Mouse (Mus musculus): ENCODE data around the gene Ccdc106.
"Not testable (repeated sequence)": the region's sequence is repeated elsewhere in the genome, so short reads cannot be mapped to it uniquely, and the experiment has no call there.

GRCm38 (mm10) chr7:5002876-5003275, 17.5 kb upstream of the Ccdc106 start:
- TF ChIP-seq CTCF (IDR thresholded peaks at IDR 0.05; ENCODE audit: low read depth); EP300 (optimal IDR thresholded peaks at IDR 0.05): not testable (repeated sequence)
